10 mouse cellular contexts compared by ENCODE assay signal in genomic region chr9:120619347-120619708, GRCm38 (mm10). TPM values are rescaled to one million over a fixed set of nuclear protein-coding genes. Genes with fewer than 3 reads are reported as not detected.
DNase-seq lines count a peak whose midpoint lies in the region; ATAC-seq and TF ChIP-seq lines count a peak whose summit lies in the region.
"Had no signal": no experiment of that assay in that cellular context is flagged by ENCODE, and none has a peak within 500 bp of the region (broad histone marks: within the 10 kb centered on the region; RNA-seq: fewer than 3 reads in every experiment).

No protein-coding gene starts in this region.

- no peaks in the 10 kb centered on the region for H3K27me3 ChIP-seq in kidney, postnatal 0 days (ENCODE audit: insufficient read depth, low read length)
- no peaks in the 10 kb centered on the region for H3K27me3 ChIP-seq in forebrain, embryonic 11.5 days (ENCODE audit: control insufficient read depth, insufficient read depth, low read length)
- no peaks in the 10 kb centered on the region for H3K27me3 ChIP-seq in hindbrain, embryonic 14.5 days (ENCODE audit: control insufficient read depth, insufficient read depth, low read length)
- H3K27me3 ChIP-seq in midbrain, embryonic 14.5 days (ENCODE audit: control insufficient read depth, insufficient read depth, low read length), result no peaks in the 10 kb centered on the region

- 19% methylated on average over 10 of the region's 10 CpGs for WGBS in kidney, postnatal 0 days
- WGBS in forebrain, embryonic 11.5 days, result 4% methylated on average over 10 of the region's 10 CpGs
- WGBS in hindbrain, embryonic 14.5 days, result 4% methylated on average over 10 of the region's 10 CpGs
- 1% methylated on average over 10 of the region's 10 CpGs for WGBS in midbrain, embryonic 14.5 days

- H3K4me3 ChIP-seq in kidney, postnatal 0 days (replicated peaks; ENCODE audit: low read depth, low read length), result no peak overlapping the region
- no peak overlapping the region for H3K4me3 ChIP-seq in forebrain, embryonic 11.5 days (ENCODE audit: low read depth, low read length)
- peak overlapping the region; percentile 6; the same call in 1 of the 2 replicates for H3K4me3 ChIP-seq in hindbrain, embryonic 14.5 days (replicated peaks; ENCODE audit: low read length)
- H3K4me3 ChIP-seq in midbrain, embryonic 14.5 days (replicated peaks; ENCODE audit: low read depth, low read length), result peak overlapping the region; percentile 5; the same call in 1 of the 2 replicates

- peak overlapping the region; percentile 45 for H3K4me2 ChIP-seq in kidney, postnatal 0 days (ENCODE audit: low read length)
- H3K4me2 ChIP-seq in forebrain, embryonic 11.5 days (ENCODE audit: low read depth, low read length, severe bottlenecking), result peak overlapping the region; percentile 49
- H3K4me2 ChIP-seq in hindbrain, embryonic 14.5 days (replicated peaks), result peak overlapping the region; percentile 46
- peak overlapping the region; percentile 45 for H3K4me2 ChIP-seq in midbrain, embryonic 14.5 days (ENCODE audit: low read length)

- H3K4me1 ChIP-seq in kidney, postnatal 0 days (replicated peaks; ENCODE audit: insufficient read depth, low read length), result no peaks in the 10 kb centered on the region
- peaks cover 18% of the 10 kb centered on the region for H3K4me1 ChIP-seq in forebrain, embryonic 11.5 days (replicated peaks; ENCODE audit: control insufficient read depth, insufficient read depth, low read length)
- H3K4me1 ChIP-seq in hindbrain, embryonic 14.5 days (replicated peaks; ENCODE audit: control insufficient read depth, insufficient read depth, low read length), result peaks cover 16% of the 10 kb centered on the region
- peaks cover 28% of the 10 kb centered on the region for H3K4me1 ChIP-seq in midbrain, embryonic 14.5 days (ENCODE audit: control insufficient read depth, insufficient read depth, low read length)

- H3K9me3 ChIP-seq in kidney, postnatal 0 days (replicated peaks; ENCODE audit: low read length), result no peaks in the 10 kb centered on the region; the same call in 1 of the 2 replicates
- no peaks in the 10 kb centered on the region; the same call in 1 of the 2 replicates for H3K9me3 ChIP-seq in forebrain, embryonic 11.5 days (ENCODE audit: control insufficient read depth, low read length)
- peaks cover 21% of the 10 kb centered on the region for H3K9me3 ChIP-seq in hindbrain, embryonic 14.5 days (ENCODE audit: control insufficient read depth, low read length)
- H3K9me3 ChIP-seq in midbrain, embryonic 14.5 days (ENCODE audit: control insufficient read depth, low read length), result peaks cover 13% of the 10 kb centered on the region

- no peak for ATAC-seq in kidney, postnatal 0 days (replicated peaks; ENCODE audit: low FRiP score, low read depth)
- ATAC-seq in forebrain, embryonic 11.5 days (replicated peaks; ENCODE audit: low FRiP score), result no peak; the same call in 1 of the 2 replicates
- no peak; the same call in 1 of the 2 replicates for ATAC-seq in hindbrain, embryonic 14.5 days (ENCODE audit: low FRiP score)
- peak; percentile 9; the same call in 1 of the 2 replicates for ATAC-seq in midbrain, embryonic 14.5 days (ENCODE audit: low FRiP score, low TSS enrichment)
- no peak for ATAC-seq in monocyte, adult 5-6 weeks (replicated peaks; ENCODE audit: insufficient number of reproducible peaks, low FRiP score, low TSS enrichment, poor library complexity, severe bottlenecking)

- no peak overlapping the region for H3K9ac ChIP-seq in kidney, postnatal 0 days (ENCODE audit: low read depth, low read length)
- peak overlapping the region; percentile 51 for H3K9ac ChIP-seq in forebrain, embryonic 11.5 days (ENCODE audit: low read length)
- H3K9ac ChIP-seq in hindbrain, embryonic 14.5 days, result peak overlapping the region; percentile 44; the same call in 1 of the 2 replicates
- H3K9ac ChIP-seq in midbrain, embryonic 14.5 days (replicated peaks; ENCODE audit: low read length), result peak overlapping the region; percentile 43; the same call in 1 of the 2 replicates

- no peak for TF ChIP-seq CTCF in kidney, postnatal 0 days (IDR thresholded peaks at IDR 0.05; ENCODE audit: low read depth)

- H3K36me3 ChIP-seq in kidney, postnatal 0 days (ENCODE audit: insufficient read depth, low read length), result no peaks in the 10 kb centered on the region
- no peaks in the 10 kb centered on the region for H3K36me3 ChIP-seq in forebrain, embryonic 11.5 days (ENCODE audit: control insufficient read depth, insufficient read depth, low read length)
- H3K36me3 ChIP-seq in hindbrain, embryonic 14.5 days (replicated peaks; ENCODE audit: control insufficient read depth, insufficient read depth), result no peaks in the 10 kb centered on the region
- H3K36me3 ChIP-seq in midbrain, embryonic 14.5 days (ENCODE audit: control insufficient read depth, insufficient read depth, low read length), result no peaks in the 10 kb centered on the region

- no peak for DNase-seq in kidney, postnatal 0 days (ENCODE audit: low spot score)
- no peak for DNase-seq in kidney, postnatal 25 days
- DNase-seq in forebrain, embryonic 11.5 days (ENCODE audit: low spot score), result no peak
- no peak for DNase-seq in hindbrain, embryonic 14.5 days (ENCODE audit: low spot score)
- DNase-seq in midbrain, embryonic 14.5 days, result no peak
- DNase-seq in Muller cell, postnatal 12 days (ENCODE audit: inconsistent ontology term), result no peak
- DNase-seq in spleen, postnatal 10 days (ENCODE audit: low spot score in 2 of 2), result no peak
- DNase-seq: kidney, adult 8-10 months had no signal

- no peak overlapping the region for H3K27ac ChIP-seq in kidney, postnatal 0 days
- peak overlapping the region; percentile 95 for H3K27ac ChIP-seq in forebrain, embryonic 11.5 days (ENCODE audit: low read depth, low read length)
- H3K27ac ChIP-seq in hindbrain, embryonic 14.5 days, result peak overlapping the region; percentile 81
- peak overlapping the region; percentile 93 for H3K27ac ChIP-seq in midbrain, embryonic 14.5 days (replicated peaks; ENCODE audit: low read depth, low read length)
- H3K27ac ChIP-seq: macrophage had no signal

RNA-seq across cellular contexts. Expression of gene Rpl14, which starts 48.1 kb away (rescaled TPM):
- 911 and 953 TPM in 2 replicates for polyA plus RNA-seq in kidney, postnatal 0 days (2015; fragmentation: Nextera tagmentation; extraction: Ambion mirVana)
- polyA plus RNA-seq in forebrain, embryonic 11.5 days (2014; fragmentation: Nextera tagmentation; extraction: Ambion mirVana), result 772 and 838 TPM in 2 replicates
- 478 and 522 TPM in 2 replicates for polyA plus RNA-seq in hindbrain, embryonic 14.5 days (2014; fragmentation: Nextera tagmentation; extraction: Ambion mirVana)
- polyA plus RNA-seq in midbrain, embryonic 14.5 days (2014; fragmentation: Nextera tagmentation; extraction: Ambion mirVana), result 523 and 525 TPM in 2 replicates
- 831 to 988 TPM (median 903 TPM) in 3 replicates for total RNA-seq in monocyte, adult 5-6 weeks (2017)

Comparison
In these comparisons a context has a peak if more than half of its experiments do, and no peak if none do; other contexts are left out.
1. H3K4me3 ChIP-seq: peak in hindbrain, embryonic 14.5 days (single experiment) and midbrain, embryonic 14.5 days (single experiment); none in kidney, postnatal 0 days (single experiment) and forebrain, embryonic 11.5 days (single experiment).
2. Peak in every context shown above with its lines, with median percentiles within 50 percentile points of each other: H3K4me2 ChIP-seq.